Mouse (Mus musculus): ENCODE measurements around the gene Mtx1. TPM values are rescaled to one million over a fixed set of nuclear protein-coding genes. Genes with fewer than 3 reads are reported as not detected.

Gene Mtx1
- polyA plus RNA-seq, 1 experiment = 224 TPM

- Histone ChIP-seq H3K27ac (ENCODE audit: control insufficient read depth, insufficient read depth, low read length) (no peak overlapping the region), H3K4me1 (replicated peaks; ENCODE audit: control insufficient read depth, insufficient read depth, low read length) (peaks cover 20% of the 10 kb centered on the region), H3K27me3 (ENCODE audit: control insufficient read depth, insufficient read depth, low read length) (no peaks in the 10 kb centered on the region; the same call in 1 of the 2 replicates), H3K4me3 (ENCODE audit: control insufficient read depth, insufficient read depth, low read length) (peak overlapping the region; percentile 54), H3K36me3 (ENCODE audit: control insufficient read depth, insufficient read depth, low read length) (no peaks in the 10 kb centered on the region)
- DNase-seq = peak; percentile 43
- TF ChIP-seq CTCF (IDR thresholded peaks at IDR 0.05; ENCODE audit: borderline replicate concordance, control insufficient read depth, extremely low read depth, insufficient read depth, low read length, poor library complexity) (no peak), POLR2A (IDR thresholded peaks at IDR 0.05; ENCODE audit: control insufficient read depth, extremely low read depth, insufficient read depth, low read length, poor library complexity) (no peak)
- 4% methylated on average over 13 of the region's 13 CpGs for WGBS
Observed at GRCm38 (mm10) chr3:89159211-89159610, 67.7 kb downstream of the Mtx1 start.

Other genes with a start within 250 kb of the Mtx1 start
- 45.8 and 50.9 TPM in 2 replicates for gene Rusc1, start 133.8 kb downstream of the Mtx1 start, polyA plus RNA-seq (2012; rRNA removed)
- gene Gm43738, start 126.0 kb downstream of the Mtx1 start, polyA plus RNA-seq (2012; rRNA removed) = not detected in 2 replicates
- gene Fdps, start 125.1 kb downstream of the Mtx1 start, polyA plus RNA-seq (2012; rRNA removed) = 58.1 and 71.6 TPM in 2 replicates
- 2.2 and 2.7 TPM in 2 replicates for gene Pklr, start 90.9 kb downstream of the Mtx1 start, polyA plus RNA-seq (2012; rRNA removed)
- gene Hcn3, start 66.9 kb downstream of the Mtx1 start, polyA plus RNA-seq (2012; rRNA removed) = 15.9 and 18.1 TPM in 2 replicates
- 117 and 126 TPM in 2 replicates for gene Clk2, start 62.3 kb downstream of the Mtx1 start, polyA plus RNA-seq (2012; rRNA removed)
- gene Scamp3, start 49.6 kb downstream of the Mtx1 start, polyA plus RNA-seq (2012; rRNA removed) = 240 and 251 TPM in 2 replicates
- gene Fam189b, start 43.9 kb downstream of the Mtx1 start, polyA plus RNA-seq (2012; rRNA removed) = 250 and 278 TPM in 2 replicates
- 98.8 and 117 TPM in 2 replicates for gene Gba, start 24.2 kb downstream of the Mtx1 start, polyA plus RNA-seq (2012; rRNA removed)
- gene Thbs3, start 11.9 kb downstream of the Mtx1 start, polyA plus RNA-seq (2012; rRNA removed) = 7.2 and 10.9 TPM in 2 replicates
- 14.1 and 14.4 TPM in 2 replicates for gene Muc1, start 2.0 kb upstream of the Mtx1 start, polyA plus RNA-seq (2012; rRNA removed)
- gene Krtcap2, start 18.9 kb upstream of the Mtx1 start, polyA plus RNA-seq (2012; rRNA removed) = 171 and 183 TPM in 2 replicates
- 12.1 and 13.0 TPM in 2 replicates for gene Trim46, start 19.2 kb upstream of the Mtx1 start, polyA plus RNA-seq (2012; rRNA removed)
- gene Dpm3, start 32.3 kb upstream of the Mtx1 start, polyA plus RNA-seq (2012; rRNA removed) = 477 and 588 TPM in 2 replicates
- gene Slc50a1, start 43.5 kb upstream of the Mtx1 start, polyA plus RNA-seq (2012; rRNA removed) = 196 and 251 TPM in 2 replicates
- 6.3 and 9.7 TPM in 2 replicates for gene Efna1, start 54.1 kb upstream of the Mtx1 start, polyA plus RNA-seq (2012; rRNA removed)
- 3.7 and 4.2 TPM in 2 replicates for gene Efna3, start 95.9 kb upstream of the Mtx1 start, polyA plus RNA-seq (2012; rRNA removed)
- gene Efna4, start 110.9 kb upstream of the Mtx1 start, polyA plus RNA-seq (2012; rRNA removed) = 12.5 TPM in 2 replicates
- 38.7 and 49.6 TPM in 2 replicates for gene Adam15, start 122.9 kb upstream of the Mtx1 start, polyA plus RNA-seq (2012; rRNA removed)
- gene Dcst2, start 134.9 kb upstream of the Mtx1 start, polyA plus RNA-seq (2012; rRNA removed) = 0.36 and 0.50 TPM in 2 replicates
- 0.24 and 0.32 TPM in 2 replicates for gene Dcst1, start 138.2 kb upstream of the Mtx1 start, polyA plus RNA-seq (2012; rRNA removed)
- 59.8 and 64.9 TPM in 2 replicates for gene Zbtb7b, start 167.7 kb upstream of the Mtx1 start, polyA plus RNA-seq (2012; rRNA removed)
- 0.66 TPM in 1 of 2 replicates, not detected in the other for gene Lenep, start 175.7 kb upstream of the Mtx1 start, polyA plus RNA-seq (2012; rRNA removed)
- gene Flad1, start 184.8 kb upstream of the Mtx1 start, polyA plus RNA-seq (2012; rRNA removed) = 57.0 and 58.3 TPM in 2 replicates
- 104 TPM in 2 replicates for gene Cks1b, start 191.3 kb upstream of the Mtx1 start, polyA plus RNA-seq (2012; rRNA removed)
- 89.9 and 92.1 TPM in 2 replicates for gene Shc1, start 191.4 kb upstream of the Mtx1 start, polyA plus RNA-seq (2012; rRNA removed)
- gene Pygo2, start 203.1 kb upstream of the Mtx1 start, polyA plus RNA-seq (2012; rRNA removed) = 82.3 and 133 TPM in 2 replicates
- 36.5 and 41.6 TPM in 2 replicates for gene Pbxip1, start 209.6 kb upstream of the Mtx1 start, polyA plus RNA-seq (2012; rRNA removed)
- gene Pmvk, start 227.5 kb upstream of the Mtx1 start, polyA plus RNA-seq (2012; rRNA removed) = 20.0 and 22.6 TPM in 2 replicates

Measured in thymus, adult 2 months (tissue).